Mouse (Mus musculus) forebrain, embryonic 10.5 days (tissue): Measurements from ENCODE around the gene Fam180a. TPM values are rescaled to one million over a fixed set of nuclear protein-coding genes. Genes with fewer than 3 reads are reported as not detected.

ENCODE experiments used
- DNase-seq: peaks from one replicate; pipeline ENCODE4 v3.0.0-alpha.2; 2017; ENCODE audit warnings: low spot score; ENCODE audit errors: extremely low spot score
- H3K27ac ChIP-seq: fragments of 300-500 bp; sonication (generic); 2 replicates; pipeline ENCODE4 v1.5.1; 2016; ENCODE audit warnings: mild to moderate bottlenecking
- H3K27me3 ChIP-seq: fragments of 300-500 bp; sonication (generic); 2 replicates; pipeline ENCODE4 v1.6.1; 2016; ENCODE audit warnings: mild to moderate bottlenecking; ENCODE audit not compliant: poor library complexity, severe bottlenecking
- H3K36me3 ChIP-seq: fragments of 300-500 bp; sonication (generic); replicated peaks from 2 replicates; pipeline ENCODE4 v1.6.1; 2016; ENCODE audit warnings: mild to moderate bottlenecking, moderate library complexity
- H3K4me1 ChIP-seq: fragments of 300-500 bp; sonication (generic); 2 replicates; pipeline ENCODE4 v1.6.1; 2016
- H3K4me3 ChIP-seq: fragments of 300-500 bp; sonication (generic); 2 replicates; pipeline ENCODE4 v1.5.1; 2016; ENCODE audit warnings: mild to moderate bottlenecking, moderate library complexity
- H3K9me3 ChIP-seq: fragments of 300-500 bp; sonication (generic); 2 replicates; pipeline ENCODE4 v1.6.1; 2016; ENCODE audit warnings: mild to moderate bottlenecking, moderate library complexity
- whole genome bisulfite sequencing: fragments of 180-500 bp; shearing (Covaris S2); methylation state at CpG from one replicate; pipeline ENCODE4 v1.1.7; 2016; 5-methylcytosine and 5-hydroxymethylcytosine counted together
- polyA plus RNA-seq: library from polyadenylated mRNA; unstranded; fragments of >200 nt; fragmentation: Nextera tagmentation; extraction: Ambion mirVana; gene quantifications from 2 replicates; pipeline ENCODE4 v1.2.1, GENCODE M21; 2016

Fam180a gene
- polyA plus RNA-seq, 1 experiment from 2014 or later = not detected

- Histone ChIP-seq H3K4me3 (no peak overlapping the region), H3K36me3 (no peaks in the 10 kb centered on the region), H3K27ac (no peak overlapping the region), H3K27me3 (no peaks in the 10 kb centered on the region), H3K4me1 (peaks cover 6% of the 10 kb centered on the region), H3K9me3 (no peaks in the 10 kb centered on the region)
- WGBS = 85% methylated on average over 11 of the region's 11 CpGs
- no peak for DNase-seq
Observed at GRCm38 (mm10) chr6:35303355-35303900, 22.5 kb downstream of the Fam180a start.

DNA sequence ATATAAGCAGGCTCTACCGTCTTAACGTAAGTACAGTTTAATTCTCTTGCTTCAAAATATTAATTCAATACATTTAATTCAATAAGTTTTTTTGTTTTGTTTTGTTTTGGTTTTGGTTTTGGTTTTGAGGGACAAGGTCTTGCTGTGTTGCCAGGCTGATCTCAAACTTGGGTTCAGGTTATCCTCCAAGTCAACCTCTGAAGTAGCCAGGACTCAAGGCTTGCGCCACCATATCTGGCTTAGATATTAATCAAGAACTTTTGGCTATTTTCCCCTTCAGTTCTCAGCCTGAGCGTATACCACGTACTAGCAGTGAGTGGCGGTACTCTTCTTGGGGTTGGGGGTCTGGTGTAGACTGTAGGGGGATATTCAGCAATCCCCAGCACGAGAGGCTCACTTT is 23.4 kb downstream of the Fam180a start:
- no peak for DNase-seq
- Histone ChIP-seq H3K27ac (no peak overlapping the region), H3K4me1 (no peaks in the 10 kb centered on the region; the same call in 1 of the 2 replicates), H3K36me3 (no peaks in the 10 kb centered on the region), H3K27me3 (no peaks in the 10 kb centered on the region), H3K4me3 (no peak overlapping the region), H3K9me3 (no peaks in the 10 kb centered on the region)
- 91% methylated on average over 7 of the region's 7 CpGs for WGBS

GRCm38 (mm10) chr6:35298323-35298722 is 27.6 kb downstream of the Fam180a start:
- DNase-seq = no peak
- H3K27ac ChIP-seq = no peak overlapping the region
- WGBS = 87% methylated on average over 6 of the region's 6 CpGs
- H3K4me3 ChIP-seq = no peak overlapping the region
- no peaks in the 10 kb centered on the region for H3K9me3 ChIP-seq
- H3K4me1 ChIP-seq = peaks cover 4% of the 10 kb centered on the region; the same call in 1 of the 2 replicates
- H3K27me3 ChIP-seq = no peaks in the 10 kb centered on the region
- no peaks in the 10 kb centered on the region for H3K36me3 ChIP-seq

- H3K27me3 ChIP-seq = no peaks in the 10 kb centered on the region
- H3K36me3 ChIP-seq = no peaks in the 10 kb centered on the region
- DNase-seq = no peak
- H3K27ac ChIP-seq = no peak overlapping the region
- H3K9me3 ChIP-seq = no peaks in the 10 kb centered on the region
- no peak overlapping the region for H3K4me3 ChIP-seq
- WGBS = 94% methylated on average over 7 of the region's 7 CpGs
- peaks cover 4% of the 10 kb centered on the region; the same call in 1 of the 2 replicates for H3K4me1 ChIP-seq
Observed at GRCm38 (mm10) chr6:35297516-35298227, 28.3 kb downstream of the Fam180a start.

DNA sequence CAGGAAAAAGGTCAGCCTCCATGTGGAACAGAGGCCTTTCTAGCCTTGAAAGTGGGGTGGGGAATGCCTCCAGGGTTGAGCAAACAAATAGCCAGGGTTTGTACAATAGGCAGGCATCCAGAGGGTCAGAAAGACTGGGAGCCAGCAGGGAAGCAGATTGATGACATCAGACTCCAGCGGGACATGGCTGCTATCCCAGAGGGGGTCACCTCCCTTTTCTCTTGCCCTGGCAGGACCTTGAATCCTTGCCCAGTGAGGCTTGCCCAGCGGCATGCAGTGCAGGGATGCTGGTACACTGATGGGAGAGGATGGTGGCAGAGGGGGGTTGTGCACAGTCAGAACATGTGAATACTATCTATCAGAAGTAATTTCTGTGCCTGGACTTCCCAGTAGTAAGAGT is 28.9 kb downstream of the Fam180a start:
- Histone ChIP-seq H3K9me3 (no peaks in the 10 kb centered on the region), H3K27ac (no peak overlapping the region), H3K4me3 (no peak overlapping the region), H3K27me3 (no peaks in the 10 kb centered on the region), H3K4me1 (peaks cover 4% of the 10 kb centered on the region; the same call in 1 of the 2 replicates), H3K36me3 (no peaks in the 10 kb centered on the region)
- WGBS = 67% methylated on average over 2 of the region's 2 CpGs
- no peak for DNase-seq

DNA sequence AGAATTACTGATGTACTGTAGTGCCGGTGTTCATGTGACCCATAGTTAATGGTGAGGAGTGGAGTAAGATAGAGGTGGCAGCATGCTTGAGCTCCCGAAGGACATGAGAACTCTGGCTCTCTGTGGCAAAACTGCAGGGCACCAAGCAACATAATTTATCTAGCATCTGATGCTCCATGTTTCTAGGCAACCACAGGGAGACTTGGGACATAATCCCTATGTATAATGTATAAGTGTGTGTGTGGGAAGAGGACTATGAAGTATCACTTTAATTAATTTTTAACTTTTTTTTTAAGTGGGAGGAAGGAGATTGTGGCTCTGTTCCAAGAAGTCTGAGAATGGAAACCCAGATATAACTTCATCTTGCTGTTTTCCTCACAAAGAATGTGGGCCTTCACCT is 31.0 kb downstream of the Fam180a start:
- H3K27me3 ChIP-seq = no peaks in the 10 kb centered on the region
- no peak overlapping the region for H3K27ac ChIP-seq
- no peak for DNase-seq
- H3K4me3 ChIP-seq = no peak overlapping the region
- H3K9me3 ChIP-seq = no peaks in the 10 kb centered on the region
- 92% methylated on average over 2 of the region's 2 CpGs for WGBS
- peaks cover 4% of the 10 kb centered on the region; the same call in 1 of the 2 replicates for H3K4me1 ChIP-seq
- no peaks in the 10 kb centered on the region for H3K36me3 ChIP-seq

- Histone ChIP-seq H3K36me3 (no peaks in the 10 kb centered on the region), H3K4me3 (no peak overlapping the region), H3K4me1 (peaks cover 15% of the 10 kb centered on the region), H3K9me3 (no peaks in the 10 kb centered on the region), H3K27me3 (no peaks in the 10 kb centered on the region), H3K27ac (no peak overlapping the region)
- 93% methylated on average over 8 of the region's 8 CpGs for WGBS
- no peak for DNase-seq
Observed at GRCm38 (mm10) chr6:35289676-35290075, 36.3 kb downstream of the Fam180a start.

- no peak for DNase-seq
- no peaks in the 10 kb centered on the region for H3K9me3 ChIP-seq
- peaks cover 15% of the 10 kb centered on the region for H3K4me1 ChIP-seq
- no peaks in the 10 kb centered on the region for H3K27me3 ChIP-seq
- H3K36me3 ChIP-seq = no peaks in the 10 kb centered on the region
- WGBS = 20% methylated on average over 7 of the region's 7 CpGs
- H3K4me3 ChIP-seq = no peak overlapping the region
- peak overlapping the region; percentile 63 for H3K27ac ChIP-seq
Observed at GRCm38 (mm10) chr6:35288920-35289319, 37.0 kb downstream of the Fam180a start.

DNA sequence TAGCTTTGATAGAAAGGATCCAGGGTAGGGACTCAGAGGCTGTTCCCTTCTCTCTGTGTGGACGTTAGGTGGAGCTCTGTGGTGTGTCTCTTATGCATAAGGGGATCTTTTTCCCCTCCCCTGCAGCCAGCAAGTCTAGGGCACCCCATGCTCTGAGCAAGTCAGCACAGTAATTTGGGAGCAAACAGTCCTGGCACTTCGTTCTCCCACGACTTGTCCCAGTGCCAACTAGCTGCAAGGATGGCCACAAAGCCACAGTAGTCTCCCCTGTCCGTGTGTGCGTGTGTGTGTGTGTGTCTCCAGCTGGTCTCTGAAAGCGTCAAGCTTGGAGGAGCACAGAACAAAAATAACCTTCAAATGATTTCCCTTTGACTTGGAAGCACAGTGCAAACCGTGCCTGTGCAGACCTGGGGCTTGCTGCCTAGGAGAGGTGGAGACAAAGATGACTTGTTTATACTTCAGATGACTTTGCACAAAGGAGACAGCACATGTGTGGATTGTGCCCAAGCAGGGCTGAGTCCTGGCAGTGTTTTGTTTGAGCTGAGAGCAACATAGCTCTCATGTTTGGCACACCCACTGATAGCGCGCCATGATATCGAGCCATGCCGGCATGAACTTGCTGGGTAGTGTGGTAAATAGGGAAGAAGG is 37.7 kb downstream of the Fam180a start:
- H3K27ac ChIP-seq = peak overlapping the region; percentile 63
- 85% methylated on average over 11 of the region's 11 CpGs for WGBS
- DNase-seq = no peak

GRCm38 (mm10) chr6:35279306-35279705 is 46.6 kb downstream of the Fam180a start:
- no peaks in the 10 kb centered on the region for H3K4me1 ChIP-seq
- no peaks in the 10 kb centered on the region for H3K27me3 ChIP-seq
- no peaks in the 10 kb centered on the region for H3K36me3 ChIP-seq
- no peaks in the 10 kb centered on the region for H3K9me3 ChIP-seq
- no peak overlapping the region for H3K4me3 ChIP-seq
- WGBS = 84% methylated on average over 10 of the region's 10 CpGs
- no peak overlapping the region for H3K27ac ChIP-seq
- no peak for DNase-seq

More for the DNA sequence above, 37.7 kb downstream of the Fam180a start:
- H3K4me1 ChIP-seq = peaks cover 15% of the 10 kb centered on the region
- no peaks in the 10 kb centered on the region for H3K36me3 ChIP-seq
- H3K4me3 ChIP-seq = no peak overlapping the region
- no peaks in the 10 kb centered on the region for H3K27me3 ChIP-seq
- H3K9me3 ChIP-seq = no peaks in the 10 kb centered on the region

GRCm38 (mm10) chr6:35277903-35278587 is 47.9 kb downstream of the Fam180a start:
- Histone ChIP-seq H3K4me3 (no peak overlapping the region), H3K27ac (no peak overlapping the region), H3K36me3 (no peaks in the 10 kb centered on the region), H3K27me3 (no peaks in the 10 kb centered on the region), H3K4me1 (no peaks in the 10 kb centered on the region), H3K9me3 (no peaks in the 10 kb centered on the region)
- 74% methylated on average over 10 of the region's 10 CpGs for WGBS
- no peak for DNase-seq

DNA sequence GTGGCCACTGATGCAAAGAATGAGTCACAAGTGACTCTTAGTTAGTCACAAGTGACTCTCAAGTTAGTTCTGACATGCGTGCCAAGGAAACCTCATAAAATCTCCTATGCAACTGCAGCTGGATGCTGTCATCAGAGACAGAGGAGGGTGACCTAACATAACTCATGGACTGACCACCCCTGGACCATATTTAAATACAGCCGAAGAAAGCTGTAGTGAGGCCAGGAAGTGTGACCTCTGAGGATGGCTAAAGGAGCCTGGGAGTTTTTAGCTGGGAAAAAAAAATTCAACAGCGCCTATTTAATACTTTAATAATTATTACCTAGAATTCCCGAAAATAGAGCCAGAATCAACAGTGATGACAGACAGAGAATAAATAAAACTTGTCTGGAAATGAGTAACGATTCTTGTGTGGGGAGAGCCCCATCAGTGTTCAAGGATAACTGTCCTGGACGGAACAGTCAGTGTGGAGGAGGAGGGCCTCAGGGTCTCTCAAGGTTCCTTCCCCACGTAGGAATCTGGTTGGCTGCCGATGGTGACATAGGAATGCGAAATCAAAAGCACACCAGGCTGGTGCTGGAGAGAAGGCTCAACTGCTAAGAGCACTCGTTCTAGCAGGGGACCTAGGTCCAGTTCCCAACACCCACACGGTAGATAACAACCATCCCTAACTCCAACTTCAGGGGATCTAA is 52.4 kb downstream of the Fam180a start:
- no peak overlapping the region for H3K4me3 ChIP-seq
- H3K27ac ChIP-seq = no peak overlapping the region
- H3K9me3 ChIP-seq = no peaks in the 10 kb centered on the region
- H3K27me3 ChIP-seq = no peaks in the 10 kb centered on the region
- DNase-seq = no peak
- WGBS = 87% methylated on average over 11 of the region's 11 CpGs
- H3K4me1 ChIP-seq = no peaks in the 10 kb centered on the region
- no peaks in the 10 kb centered on the region; the same call in 1 of the 2 replicates for H3K36me3 ChIP-seq
